Mouse (Mus musculus) right cerebral cortex, adult 2 months (tissue): ENCODE data around the gene Trhr2.

ENCODE experiments used
- DNase-seq, 2 experiments: peaks; one replicate each; pipeline ENCODE4 v3.0.0; 2021 to 2022; ENCODE audit warnings: low spot score in 2 of 2

Gene Trhr2

GRCm38 (mm10) chr8:122360696-122361416 lies at the start of gene Trhr2:
Trhr2 (minus strand) TSS chr8:122360746.
- DNase-seq = no peak

- DNase-seq = no peak
Measured at GRCm38 (mm10) chr8:122407678-122408077, 47.1 kb upstream of the Trhr2 start.

- no peak for DNase-seq
Measured at GRCm38 (mm10) chr8:122405146-122405805, 44.7 kb upstream of the Trhr2 start.

GRCm38 (mm10) chr8:122398186-122398585 lies 37.6 kb upstream of the Trhr2 start:
- DNase-seq = no peak

GRCm38 (mm10) chr8:122395291-122395690 lies 34.7 kb upstream of the Trhr2 start:
- DNase-seq = no peak

- DNase-seq = no peak
Measured at GRCm38 (mm10) chr8:122393717-122394116, 33.2 kb upstream of the Trhr2 start.

- no peak for DNase-seq
Measured at GRCm38 (mm10) chr8:122390758-122391157, 30.2 kb upstream of the Trhr2 start.

GRCm38 (mm10) chr8:122389357-122389756 lies 28.8 kb upstream of the Trhr2 start:
- DNase-seq = no peak

- no peak for DNase-seq
Measured at GRCm38 (mm10) chr8:122383039-122383438, 22.5 kb upstream of the Trhr2 start.

GRCm38 (mm10) chr8:122376365-122377231 lies 16.1 kb upstream of the Trhr2 start, which contains the start of gene Zc3h18:
Zc3h18 (plus strand) TSS chr8:122376609.
- DNase-seq = peak; percentile 99

GRCm38 (mm10) chr8:122375751-122376364 lies 15.3 kb upstream of the Trhr2 start:
- no peak for DNase-seq

GRCm38 (mm10) chr8:122375320-122375719 lies 14.8 kb upstream of the Trhr2 start:
- no peak for DNase-seq

GRCm38 (mm10) chr8:122371706-122372105 lies 11.2 kb upstream of the Trhr2 start:
- no peak for DNase-seq

GRCm38 (mm10) chr8:122369665-122370064 lies 9.1 kb upstream of the Trhr2 start:
- DNase-seq = peak; percentile 75 to 78

- no peak for DNase-seq
Measured at GRCm38 (mm10) chr8:122368494-122368893, 7.9 kb upstream of the Trhr2 start.

- no peak for DNase-seq
Measured at GRCm38 (mm10) chr8:122362967-122363366, 2.4 kb upstream of the Trhr2 start.

- no peak for DNase-seq
Measured at GRCm38 (mm10) chr8:122362271-122362670, 1.7 kb upstream of the Trhr2 start.

GRCm38 (mm10) chr8:122359111-122359775 lies 1.3 kb downstream of the Trhr2 start:
- DNase-seq = no peak

- DNase-seq = no peak
Measured at GRCm38 (mm10) chr8:122357641-122358040, 2.9 kb downstream of the Trhr2 start.

GRCm38 (mm10) chr8:122357202-122357601 lies 3.3 kb downstream of the Trhr2 start:
- DNase-seq = no peak
